Mouse (Mus musculus) c-Kit-negative CD71-positive TER-119-positive erythroid progenitor cells, embryonic 14.5 days (primary cell): ENCODE measurements around the gene Mesp1.
"Not testable (repeated sequence)": the region's sequence is repeated elsewhere in the genome, so short reads cannot be mapped to it uniquely, and the experiment has no call there.

Experiments used
- DNase-seq: peaks from one replicate; pipeline ENCODE4 v3.0.0-alpha.2; 2013; ENCODE audit warnings: low read depth, low spot score

Gene Mesp1

GRCm38 (mm10) chr7:79789812-79790211 lies 3.8 kb downstream of the Mesp1 start:
- not testable (repeated sequence) for DNase-seq

GRCm38 (mm10) chr7:79786295-79786694 lies 7.3 kb downstream of the Mesp1 start:
- DNase-seq: peak; percentile 20

GRCm38 (mm10) chr7:79782516-79782855 lies 11.1 kb downstream of the Mesp1 start:
- DNase-seq: no peak

- no peak for DNase-seq
Measured at GRCm38 (mm10) chr7:79781826-79782515, 11.6 kb downstream of the Mesp1 start.

GRCm38 (mm10) chr7:79780647-79781626 lies 12.7 kb downstream of the Mesp1 start:
- peak; percentile 32 for DNase-seq

GRCm38 (mm10) chr7:79771561-79772512 lies 21.8 kb downstream of the Mesp1 start:
- no peak for DNase-seq

GRCm38 (mm10) chr7:79769664-79770063 lies 23.9 kb downstream of the Mesp1 start:
- DNase-seq: no peak

GRCm38 (mm10) chr7:79765991-79766390 lies 27.6 kb downstream of the Mesp1 start:
- DNase-seq: no peak

GRCm38 (mm10) chr7:79762106-79762505 lies 31.5 kb downstream of the Mesp1 start:
- DNase-seq: no peak

- no peak for DNase-seq
Measured at GRCm38 (mm10) chr7:79761124-79761876, 32.3 kb downstream of the Mesp1 start.

- no peak for DNase-seq
Measured at GRCm38 (mm10) chr7:79759766-79760165, 33.8 kb downstream of the Mesp1 start.

GRCm38 (mm10) chr7:79758176-79758575 lies 35.4 kb downstream of the Mesp1 start:
- no peak for DNase-seq

GRCm38 (mm10) chr7:79756334-79756733 lies 37.3 kb downstream of the Mesp1 start:
- DNase-seq: no peak

GRCm38 (mm10) chr7:79749511-79749910 lies 44.1 kb downstream of the Mesp1 start:
- DNase-seq: no peak

- DNase-seq: no peak
Measured at GRCm38 (mm10) chr7:79747659-79748058, 45.9 kb downstream of the Mesp1 start.

- no peak for DNase-seq
Measured at GRCm38 (mm10) chr7:79744585-79744984, 49.0 kb downstream of the Mesp1 start.

- DNase-seq: no peak
Measured at GRCm38 (mm10) chr7:79744051-79744450, 49.5 kb downstream of the Mesp1 start.

GRCm38 (mm10) chr7:79742659-79743536 lies 50.7 kb downstream of the Mesp1 start, which contains the start of the genes Pex11a and Wdr93:
Gene Pex11a, minus strand, starts transcription at chr7:79743131.
Gene Wdr93, plus strand, starts transcription at chr7:79743163.
- DNase-seq: no peak

- no peak for DNase-seq
Measured at GRCm38 (mm10) chr7:79742277-79742658, 51.3 kb downstream of the Mesp1 start.
